Mouse (Mus musculus): Measurements from ENCODE around the gene Reep1. TPM values are rescaled to one million over a fixed set of nuclear protein-coding genes. Genes with fewer than 3 reads are reported as not detected.

The Reep1 gene
- total and polyA plus RNA-seq, 2 experiments from 2014 or later, result 243 to 402 TPM

DNA sequence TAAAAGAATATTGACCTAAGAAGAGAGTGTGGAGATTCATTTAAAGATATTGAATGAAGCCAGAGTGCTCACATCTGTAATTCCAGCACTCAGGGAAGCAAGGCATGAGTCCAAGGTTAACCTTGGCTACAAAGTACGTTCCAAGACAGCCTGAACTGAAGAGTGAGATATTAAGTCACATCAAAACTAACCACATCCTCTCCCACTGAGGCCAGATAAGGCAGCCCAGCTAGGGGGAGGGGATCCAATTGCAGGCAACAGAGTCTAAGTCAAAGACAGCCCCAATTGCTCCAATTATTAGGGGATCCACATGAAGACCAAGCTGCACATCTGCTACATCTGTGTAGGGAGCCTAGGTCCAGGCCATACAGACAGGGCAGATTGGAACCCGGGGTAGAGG, 11.0 kb downstream of the Reep1 start:
- WGBS, result 85% methylated on average over 2 of the region's 2 CpGs
- no peak for ATAC-seq
- Histone ChIP-seq H3K4me2 (ENCODE audit: low read depth) (no peak overlapping the region), H3K36me3 (ENCODE audit: insufficient read depth) (no peaks in the 10 kb centered on the region), H3K27ac (ENCODE audit: low read depth, low read length) (no peak overlapping the region), H3K27me3 (ENCODE audit: insufficient read depth, low read length) (no peaks in the 10 kb centered on the region), H3K4me1 (ENCODE audit: insufficient read depth) (peaks cover 4% of the 10 kb centered on the region; the same call in 1 of the 2 replicates), H3K9ac (no peak overlapping the region), H3K4me3 (ENCODE audit: low read depth, low read length) (no peak overlapping the region), H3K9me3 (ENCODE audit: low read length) (no peaks in the 10 kb centered on the region)
- no peak for TF ChIP-seq CTCF (IDR thresholded peaks at IDR 0.05; ENCODE audit: low read depth)
- DNase-seq, result no peak

DNA sequence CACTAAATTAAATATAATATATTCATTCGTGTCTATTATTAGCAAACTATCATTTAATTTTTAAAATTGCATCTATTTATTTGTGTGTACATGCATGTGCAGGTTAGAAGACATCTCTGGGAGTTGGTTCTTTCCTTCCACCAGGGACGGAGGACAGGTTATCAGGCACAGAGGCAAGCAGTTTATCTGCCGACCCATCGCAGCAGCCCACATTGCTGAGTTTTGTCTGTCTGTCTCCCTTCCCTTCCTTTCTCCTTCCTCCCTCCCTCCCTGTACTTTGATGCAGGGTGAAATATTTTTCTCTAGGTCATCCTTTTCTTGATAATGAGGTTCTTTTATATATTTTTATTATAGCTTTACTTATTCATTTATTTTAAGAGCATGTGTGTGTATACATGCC, 11.9 kb downstream of the Reep1 start:
- Histone ChIP-seq H3K4me2 (ENCODE audit: low read depth) (no peak overlapping the region), H3K27ac (ENCODE audit: low read depth, low read length) (no peak overlapping the region), H3K4me3 (ENCODE audit: low read depth, low read length) (no peak overlapping the region), H3K9ac (no peak overlapping the region), H3K27me3 (ENCODE audit: insufficient read depth, low read length) (no peaks in the 10 kb centered on the region), H3K4me1 (ENCODE audit: insufficient read depth) (peaks cover 4% of the 10 kb centered on the region; the same call in 1 of the 2 replicates), H3K36me3 (ENCODE audit: insufficient read depth) (no peaks in the 10 kb centered on the region), H3K9me3 (ENCODE audit: low read length) (no peaks in the 10 kb centered on the region)
- ATAC-seq, result no peak
- 92% methylated on average over 4 of the region's 4 CpGs for WGBS
- no peak for DNase-seq
- no peak for TF ChIP-seq CTCF (IDR thresholded peaks at IDR 0.05; ENCODE audit: low read depth)

DNA sequence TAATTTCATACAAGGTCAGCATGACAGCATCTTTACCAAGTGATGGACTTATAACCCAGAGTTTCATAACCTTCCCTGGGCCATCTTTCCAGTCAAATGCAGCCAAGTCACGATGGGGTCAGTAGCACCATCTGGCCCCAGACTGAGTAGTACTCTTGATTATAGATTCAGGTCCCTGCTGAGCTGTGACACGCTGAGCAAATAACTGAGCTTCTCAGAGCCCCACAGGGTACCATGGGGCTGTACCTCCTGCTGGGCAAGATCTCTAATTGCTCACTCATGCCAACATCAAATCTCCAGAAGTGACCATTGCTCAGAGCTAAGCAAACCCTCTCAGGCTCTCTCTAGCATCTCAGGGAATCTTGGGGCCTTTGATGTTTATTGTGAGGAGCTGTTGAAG, 15.6 kb downstream of the Reep1 start:
- H3K9ac ChIP-seq, result no peak overlapping the region
- H3K9me3 ChIP-seq (ENCODE audit: low read length), result no peaks in the 10 kb centered on the region
- ATAC-seq (no peak), DNase-seq (no peak)
- H3K36me3 ChIP-seq (ENCODE audit: insufficient read depth), result no peaks in the 10 kb centered on the region
- no peaks in the 10 kb centered on the region for H3K27me3 ChIP-seq (ENCODE audit: insufficient read depth, low read length)
- WGBS, result 28% methylated on average over 2 of the region's 2 CpGs
- H3K27ac ChIP-seq (ENCODE audit: low read depth, low read length), result no peak overlapping the region
- no peak for TF ChIP-seq CTCF (IDR thresholded peaks at IDR 0.05; ENCODE audit: low read depth)
- no peak overlapping the region for H3K4me3 ChIP-seq (ENCODE audit: low read depth, low read length)
- no peaks in the 10 kb centered on the region for H3K4me1 ChIP-seq (ENCODE audit: insufficient read depth)
- no peak overlapping the region for H3K4me2 ChIP-seq (ENCODE audit: low read depth)

DNA sequence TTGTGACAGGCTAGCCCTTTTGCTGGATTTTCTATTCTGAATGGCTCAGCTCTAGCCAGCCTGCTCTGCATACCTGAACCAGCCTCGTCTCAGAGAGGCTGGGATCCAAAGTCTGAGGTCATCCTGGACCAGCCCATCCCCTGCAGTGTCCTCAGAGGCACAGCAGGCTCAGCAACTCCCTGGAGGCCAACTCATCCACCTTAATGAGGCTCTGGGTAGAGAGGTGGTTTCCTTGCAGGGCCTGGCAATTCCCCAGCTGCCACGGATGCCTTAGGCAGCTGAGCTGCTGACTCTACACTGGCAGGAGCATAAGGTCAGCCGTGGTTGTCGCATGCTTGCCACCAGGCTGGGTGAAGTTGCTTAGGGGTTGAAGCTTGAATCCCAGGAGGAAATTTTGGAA, 16.2 kb downstream of the Reep1 start:
- DNase-seq (no peak), ATAC-seq (no peak)
- WGBS, result 53% methylated on average over 4 of the region's 4 CpGs
- H3K27ac ChIP-seq (ENCODE audit: low read depth, low read length), result no peak overlapping the region
- no peaks in the 10 kb centered on the region for H3K9me3 ChIP-seq (ENCODE audit: low read length)
- H3K4me1 ChIP-seq (ENCODE audit: insufficient read depth), result no peaks in the 10 kb centered on the region
- H3K4me2 ChIP-seq (ENCODE audit: low read depth), result no peak overlapping the region
- no peak overlapping the region for H3K4me3 ChIP-seq (ENCODE audit: low read depth, low read length)
- H3K9ac ChIP-seq, result no peak overlapping the region
- H3K36me3 ChIP-seq (ENCODE audit: insufficient read depth), result 0 out of 2 replicates have a peak, but pooled peaks cover 3% of the 10 kb centered on the region
- no peak for TF ChIP-seq CTCF (IDR thresholded peaks at IDR 0.05; ENCODE audit: low read depth)
- H3K27me3 ChIP-seq (ENCODE audit: insufficient read depth, low read length), result no peaks in the 10 kb centered on the region

DNA sequence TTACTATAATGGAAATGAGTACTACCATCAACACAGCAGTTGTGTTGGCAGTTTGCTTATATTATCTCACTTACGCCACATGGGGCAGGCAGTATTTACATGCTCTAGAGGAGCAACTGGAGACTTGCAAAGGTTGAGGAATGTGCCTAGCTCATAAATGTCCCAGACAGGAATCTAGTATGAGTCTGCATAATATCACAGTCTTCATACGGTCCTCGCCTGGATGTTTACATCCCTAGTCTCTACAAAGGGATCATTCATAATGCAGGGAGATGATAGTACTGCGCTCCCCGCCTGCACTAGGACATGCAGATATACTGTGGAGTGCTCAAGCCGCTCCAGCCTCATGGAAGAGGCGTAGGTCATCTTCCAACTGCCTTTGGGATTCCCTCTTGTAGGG, 19.3 kb downstream of the Reep1 start:
- no peak overlapping the region for H3K27ac ChIP-seq (ENCODE audit: low read depth, low read length)
- peaks cover 12% of the 10 kb centered on the region; the same call in 1 of the 2 replicates for H3K36me3 ChIP-seq (ENCODE audit: insufficient read depth)
- no peaks in the 10 kb centered on the region for H3K4me1 ChIP-seq (ENCODE audit: insufficient read depth)
- 93% methylated on average over 7 of the region's 7 CpGs for WGBS
- DNase-seq (no peak), ATAC-seq (no peak)
- no peak overlapping the region for H3K4me3 ChIP-seq (ENCODE audit: low read depth, low read length)
- H3K9ac ChIP-seq, result no peak overlapping the region
- H3K27me3 ChIP-seq (ENCODE audit: insufficient read depth, low read length), result no peaks in the 10 kb centered on the region
- H3K4me2 ChIP-seq (ENCODE audit: low read depth), result no peak overlapping the region
- H3K9me3 ChIP-seq (ENCODE audit: low read length), result no peaks in the 10 kb centered on the region
- no peak for TF ChIP-seq CTCF (IDR thresholded peaks at IDR 0.05; ENCODE audit: low read depth)

DNA sequence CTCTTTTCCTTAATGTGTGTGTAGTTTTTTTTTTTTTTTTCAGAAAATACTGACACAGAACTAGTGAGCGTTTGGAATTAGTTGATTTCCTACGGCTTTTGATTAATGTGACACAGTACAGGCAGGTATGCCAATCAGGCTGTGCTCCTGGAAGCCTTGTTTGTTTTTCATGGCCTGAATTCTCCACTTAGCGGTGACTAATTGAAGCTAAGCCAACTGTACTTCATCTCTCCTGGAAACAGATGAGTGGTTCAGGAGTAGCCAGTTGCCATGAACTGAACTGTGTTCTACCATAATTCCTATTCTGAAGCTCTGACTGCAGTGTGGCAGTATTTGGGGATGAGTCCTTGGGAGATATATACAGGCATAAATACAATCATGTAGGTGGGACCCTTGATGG, 20.9 kb downstream of the Reep1 start:
- WGBS, result 67% methylated on average over 3 of the region's 3 CpGs
- Histone ChIP-seq H3K27me3 (ENCODE audit: insufficient read depth, low read length) (no peaks in the 10 kb centered on the region), H3K4me1 (ENCODE audit: insufficient read depth) (no peaks in the 10 kb centered on the region), H3K9ac (no peak overlapping the region), H3K9me3 (ENCODE audit: low read length) (no peaks in the 10 kb centered on the region), H3K4me3 (ENCODE audit: low read depth, low read length) (no peak overlapping the region), H3K4me2 (ENCODE audit: low read depth) (no peak overlapping the region), H3K27ac (ENCODE audit: low read depth, low read length) (no peak overlapping the region), H3K36me3 (ENCODE audit: insufficient read depth) (peaks cover 12% of the 10 kb centered on the region; the same call in 1 of the 2 replicates)
- ATAC-seq (no peak), DNase-seq (no peak)
- no peak for TF ChIP-seq CTCF (IDR thresholded peaks at IDR 0.05; ENCODE audit: low read depth)

DNA sequence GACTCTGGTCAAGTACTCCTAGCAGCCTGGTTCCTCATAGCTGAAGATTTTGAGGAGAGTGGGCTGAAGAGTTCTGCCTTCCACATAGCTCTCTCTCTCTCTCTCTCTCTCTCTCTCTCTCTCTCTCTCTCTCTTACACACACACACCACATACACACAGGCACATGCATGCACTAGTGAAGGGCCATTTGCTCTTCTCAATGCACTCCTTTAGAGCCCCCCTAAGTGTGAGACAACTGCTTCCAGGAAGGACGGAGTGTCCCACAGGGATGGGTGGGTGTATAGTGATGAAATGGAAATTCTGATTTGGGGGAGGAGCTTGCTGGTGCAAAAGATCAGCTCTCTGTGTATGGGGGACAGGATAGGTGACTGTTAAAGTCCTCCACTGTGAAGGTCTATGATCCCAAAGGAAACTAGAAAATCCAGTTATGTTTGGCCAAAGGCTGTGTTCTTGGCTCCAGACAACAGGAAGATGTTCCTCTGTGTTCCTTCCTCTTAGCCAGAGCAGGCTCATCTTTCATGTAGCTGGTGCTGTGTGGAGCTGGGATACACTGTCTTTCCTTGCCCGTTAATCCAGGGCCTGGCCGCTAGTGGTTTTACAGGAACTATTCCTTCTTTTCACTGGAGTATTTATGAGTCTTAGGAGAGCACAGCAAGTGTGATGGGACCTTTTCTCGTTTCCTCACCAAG, 27.7 kb downstream of the Reep1 start:
- no peaks in the 10 kb centered on the region for H3K27me3 ChIP-seq (ENCODE audit: insufficient read depth, low read length)
- ATAC-seq, result no peak
- H3K4me3 ChIP-seq (ENCODE audit: low read depth, low read length), result no peak overlapping the region
- H3K27ac ChIP-seq (ENCODE audit: low read depth, low read length), result no peak overlapping the region
- no peak overlapping the region for H3K4me2 ChIP-seq (ENCODE audit: low read depth)
- no peak for TF ChIP-seq CTCF (IDR thresholded peaks at IDR 0.05; ENCODE audit: low read depth)
- no peak overlapping the region for H3K9ac ChIP-seq
- H3K9me3 ChIP-seq (ENCODE audit: low read length), result no peaks in the 10 kb centered on the region
- 0 out of 2 replicates have a peak, but pooled peaks cover 9% of the 10 kb centered on the region for H3K4me1 ChIP-seq (ENCODE audit: insufficient read depth)
- 70% methylated on average over 4 of the region's 4 CpGs for WGBS
- no peak for DNase-seq
- H3K36me3 ChIP-seq (ENCODE audit: insufficient read depth), result peaks cover 7% of the 10 kb centered on the region; the same call in 1 of the 2 replicates

Data from forebrain, postnatal 0 days (tissue).